Mouse (Mus musculus): Measurements from ENCODE around the gene Hip1. TPM values are rescaled to one million over a fixed set of nuclear protein-coding genes. Genes with fewer than 3 reads are reported as not detected.
"Not testable (repeated sequence)": the region's sequence is repeated elsewhere in the genome, so short reads cannot be mapped to it uniquely, and the experiment has no call there.

Gene Hip1
- polyA plus RNA-seq, 1 experiment from 2014 or later, result 51.3 TPM

- Histone ChIP-seq H3K4me1 (replicated peaks) (peaks cover 10% of the 10 kb centered on the region), H3K27me3 (ENCODE audit: insufficient read depth, poor library complexity, severe bottlenecking) (no peaks in the 10 kb centered on the region), H3K4me3 (no peak overlapping the region), H3K36me3 (no peaks in the 10 kb centered on the region), H3K27ac (no peak overlapping the region), H3K9me3 (no peaks in the 10 kb centered on the region)
- DNase-seq (ENCODE audit: low spot score), result peak; percentile 27
- WGBS, result 83% methylated on average over 3 of the region's 3 CpGs
These were observed 46.0 kb downstream of the Hip1 start for GRCm38 (mm10) chr5:135498914-135499313.

GRCm38 (mm10) chr5:135497347-135497955 is 47.5 kb downstream of the Hip1 start:
- no peaks in the 10 kb centered on the region for H3K27me3 ChIP-seq (ENCODE audit: insufficient read depth, poor library complexity, severe bottlenecking)
- no peak overlapping the region for H3K4me3 ChIP-seq
- H3K36me3 ChIP-seq, result no peaks in the 10 kb centered on the region
- 75% methylated on average over 6 of the region's 6 CpGs for WGBS
- peaks cover 10% of the 10 kb centered on the region for H3K4me1 ChIP-seq (replicated peaks)
- H3K27ac ChIP-seq, result peak overlapping the region; percentile 53; the same call in 1 of the 2 replicates
- no peak for DNase-seq (ENCODE audit: low spot score)
- no peaks in the 10 kb centered on the region for H3K9me3 ChIP-seq

GRCm38 (mm10) chr5:135496489-135496888 is 48.4 kb downstream of the Hip1 start:
- Histone ChIP-seq H3K9me3 (no peaks in the 10 kb centered on the region), H3K4me3 (no peak overlapping the region), H3K4me1 (replicated peaks) (peaks cover 10% of the 10 kb centered on the region), H3K27ac (no peak overlapping the region), H3K36me3 (no peaks in the 10 kb centered on the region), H3K27me3 (ENCODE audit: insufficient read depth, poor library complexity, severe bottlenecking) (no peaks in the 10 kb centered on the region)
- DNase-seq (ENCODE audit: low spot score), result no peak
- WGBS, result 81% methylated on average over 2 of the region's 2 CpGs

GRCm38 (mm10) chr5:135495471-135495870 is 49.4 kb downstream of the Hip1 start:
- Histone ChIP-seq H3K9me3 (no peaks in the 10 kb centered on the region), H3K27me3 (ENCODE audit: insufficient read depth, poor library complexity, severe bottlenecking) (no peaks in the 10 kb centered on the region), H3K36me3 (no peaks in the 10 kb centered on the region), H3K4me3 (no peak overlapping the region), H3K27ac (no peak overlapping the region), H3K4me1 (replicated peaks) (peaks cover 10% of the 10 kb centered on the region)
- 97% methylated on average over 8 of the region's 8 CpGs for WGBS
- no peak for DNase-seq (ENCODE audit: low spot score)

GRCm38 (mm10) chr5:135494183-135494910 is 50.6 kb downstream of the Hip1 start:
- DNase-seq (ENCODE audit: low spot score), result peak; percentile 29
- H3K4me3 ChIP-seq, result no peak overlapping the region
- 82% methylated on average over 13 of the region's 13 CpGs for WGBS
- H3K27ac ChIP-seq, result no peak overlapping the region
- no peaks in the 10 kb centered on the region for H3K36me3 ChIP-seq
- H3K9me3 ChIP-seq, result no peaks in the 10 kb centered on the region
- H3K4me1 ChIP-seq (replicated peaks), result peaks cover 22% of the 10 kb centered on the region
- H3K27me3 ChIP-seq (ENCODE audit: insufficient read depth, poor library complexity, severe bottlenecking), result no peaks in the 10 kb centered on the region

GRCm38 (mm10) chr5:135493095-135493494 is 51.8 kb downstream of the Hip1 start:
- H3K4me3 ChIP-seq, result no peak overlapping the region
- no peaks in the 10 kb centered on the region for H3K36me3 ChIP-seq
- 87% methylated on average over 3 of the region's 3 CpGs for WGBS

GRCm38 (mm10) chr5:135492126-135492525 is 52.8 kb downstream of the Hip1 start:
- no peak overlapping the region for H3K4me3 ChIP-seq
- peaks cover 29% of the 10 kb centered on the region for H3K4me1 ChIP-seq (replicated peaks)
- H3K36me3 ChIP-seq, result no peaks in the 10 kb centered on the region
- 92% methylated on average over 2 of the region's 2 CpGs for WGBS
- no peak for DNase-seq (ENCODE audit: low spot score)
- no peaks in the 10 kb centered on the region for H3K27me3 ChIP-seq (ENCODE audit: insufficient read depth, poor library complexity, severe bottlenecking)
- 0 out of 2 replicates have a peak overlapping the region, but pooled peaks have one; percentile 29 for H3K27ac ChIP-seq
- no peaks in the 10 kb centered on the region for H3K9me3 ChIP-seq

More at GRCm38 (mm10) chr5:135493095-135493494, 51.8 kb downstream of the Hip1 start:
- DNase-seq (ENCODE audit: low spot score), result no peak
- Histone ChIP-seq H3K4me1 (replicated peaks) (peaks cover 27% of the 10 kb centered on the region), H3K27ac (0 out of 2 replicates have a peak overlapping the region, but pooled peaks have one; percentile 23), H3K27me3 (ENCODE audit: insufficient read depth, poor library complexity, severe bottlenecking) (no peaks in the 10 kb centered on the region), H3K9me3 (no peaks in the 10 kb centered on the region)

GRCm38 (mm10) chr5:135489695-135490294 is 55.1 kb downstream of the Hip1 start:
- Histone ChIP-seq H3K27ac (peak overlapping the region; percentile 98), H3K4me3 (peak overlapping the region; percentile 83), H3K27me3 (ENCODE audit: insufficient read depth, poor library complexity, severe bottlenecking) (no peaks in the 10 kb centered on the region), H3K36me3 (peaks cover 8% of the 10 kb centered on the region; the same call in 1 of the 2 replicates), H3K9me3 (no peaks in the 10 kb centered on the region), H3K4me1 (replicated peaks) (peaks cover 50% of the 10 kb centered on the region)
- 1% methylated on average over 14 of the region's 14 CpGs for WGBS
- DNase-seq (ENCODE audit: low spot score), result no peak

GRCm38 (mm10) chr5:135488881-135489694 is 55.8 kb downstream of the Hip1 start:
- WGBS, result under 1% methylated on average over 58 of the region's 59 CpGs
- no peaks in the 10 kb centered on the region for H3K27me3 ChIP-seq (ENCODE audit: insufficient read depth, poor library complexity, severe bottlenecking)

GRCm38 (mm10) chr5:135488222-135488880 is 56.6 kb downstream of the Hip1 start:
- Histone ChIP-seq H3K36me3 (peaks cover 22% of the 10 kb centered on the region), H3K4me1 (replicated peaks) (peaks cover 50% of the 10 kb centered on the region), H3K9me3 (no peaks in the 10 kb centered on the region), H3K4me3 (peak overlapping the region; percentile 83), H3K27me3 (ENCODE audit: insufficient read depth, poor library complexity, severe bottlenecking) (no peaks in the 10 kb centered on the region), H3K27ac (peak overlapping the region; percentile 98)
- under 1% methylated on average over 19 of the region's 19 CpGs for WGBS
- DNase-seq (ENCODE audit: low spot score), result peak; percentile 39

More at GRCm38 (mm10) chr5:135488881-135489694, 55.8 kb downstream of the Hip1 start:
- Histone ChIP-seq H3K9me3 (no peaks in the 10 kb centered on the region), H3K4me1 (replicated peaks) (peaks cover 50% of the 10 kb centered on the region), H3K27ac (peak overlapping the region; percentile 98), H3K36me3 (peaks cover 15% of the 10 kb centered on the region), H3K4me3 (peak overlapping the region; percentile 83)
- DNase-seq (ENCODE audit: low spot score), result peak; percentile 91

- 75% methylated on average over 3 of the region's 3 CpGs for WGBS
- H3K4me3 ChIP-seq, result no peak overlapping the region
- peaks cover 51% of the 10 kb centered on the region for H3K36me3 ChIP-seq
- no peaks in the 10 kb centered on the region for H3K27me3 ChIP-seq (ENCODE audit: insufficient read depth, poor library complexity, severe bottlenecking)
- no peaks in the 10 kb centered on the region for H3K9me3 ChIP-seq
- DNase-seq (ENCODE audit: low spot score), result no peak
- H3K4me1 ChIP-seq (replicated peaks), result peaks cover 48% of the 10 kb centered on the region
- peak overlapping the region; percentile 73; the same call in 1 of the 2 replicates for H3K27ac ChIP-seq
These were observed 59.6 kb downstream of the Hip1 start for GRCm38 (mm10) chr5:135485289-135485688.

GRCm38 (mm10) chr5:135483865-135484264 is 61.1 kb downstream of the Hip1 start:
- Histone ChIP-seq H3K36me3 (peaks cover 62% of the 10 kb centered on the region), H3K4me1 (replicated peaks) (peaks cover 38% of the 10 kb centered on the region)
- H3K9me3 ChIP-seq; DNase-seq (ENCODE audit: low spot score); H3K4me3 ChIP-seq; H3K27me3 ChIP-seq (ENCODE audit: insufficient read depth, poor library complexity, severe bottlenecking); H3K27ac ChIP-seq: not testable (repeated sequence)
- WGBS, result 92% methylated on average over 6 of the region's 6 CpGs
